In the genomic region with DNA sequence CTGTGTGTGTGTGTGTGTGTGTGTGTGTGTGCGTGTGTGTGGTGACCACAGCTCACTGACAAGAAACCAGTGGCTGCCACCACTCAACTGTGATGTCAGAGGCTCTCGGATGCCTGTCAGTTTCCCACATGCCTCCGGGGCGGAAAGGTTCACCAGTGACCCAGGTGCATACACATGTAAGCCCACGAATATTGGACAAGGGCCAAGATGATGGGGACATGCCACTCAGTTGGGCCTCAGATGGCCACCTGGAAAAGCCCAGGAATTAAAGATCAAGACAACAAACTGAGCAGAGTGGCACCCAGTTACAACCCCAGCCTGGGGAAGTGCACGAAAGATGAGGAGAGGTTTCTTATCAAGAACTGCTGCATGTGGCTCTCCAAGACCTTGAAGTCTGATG, we compare ENCODE assay signal across 10 mouse cellular contexts. TPM values are rescaled to one million over a fixed set of nuclear protein-coding genes. Genes with fewer than 3 reads are reported as not detected.
DNase-seq lines count a peak whose midpoint lies in the region; ATAC-seq and TF ChIP-seq lines count a peak whose summit lies in the region.
"Had no signal": no experiment of that assay in that cellular context is flagged by ENCODE, and none has a peak within 500 bp of the region (broad histone marks: within the 10 kb centered on the region; RNA-seq: fewer than 3 reads in every experiment).

No protein-coding gene starts in this region.

- no peak for ATAC-seq in hindbrain, embryonic 11.5 days (ENCODE audit: low FRiP score)

- H3K4me3 ChIP-seq in bone marrow, adult 2 months (replicated peaks; ENCODE audit: control insufficient read depth, low read depth, low read length): no peak overlapping the region
- H3K4me3 ChIP-seq in macrophage (ENCODE audit: inconsistent target): no peak overlapping the region
- no peak overlapping the region for H3K4me3 ChIP-seq in hindbrain, embryonic 11.5 days (ENCODE audit: low read depth, low read length)
- H3K4me3 ChIP-seq: liver, embryonic 13.5 days; myocyte had no signal

- peak; percentile 31 to 38 for DNase-seq in cerebellum, postnatal 10 days
- no peak for DNase-seq in cerebellum, postnatal 4 days (ENCODE audit: low spot score in 2 of 2)
- DNase-seq in B cell, adult 2 months: peak; percentile 60 to 63
- DNase-seq in kidney, adult 18-20 months: no peak
- DNase-seq in hindbrain, embryonic 11.5 days (ENCODE audit: low spot score): no peak
- no peak for DNase-seq in urinary bladder, postnatal 10 days (ENCODE audit: low spot score)
- DNase-seq: liver, embryonic 13.5 days had no signal

- no peak overlapping the region for H3K4me2 ChIP-seq in hindbrain, embryonic 11.5 days (replicated peaks; ENCODE audit: low read depth, low read length)
- H3K4me2 ChIP-seq: liver, embryonic 13.5 days had no signal

- peak overlapping the region; percentile 52 for H3K27ac ChIP-seq in bone marrow, adult 2 months (ENCODE audit: control insufficient read depth, insufficient read depth, low read depth, low read length, poor library complexity)
- peak overlapping the region; percentile 100 for H3K27ac ChIP-seq in macrophage
- H3K27ac ChIP-seq in hindbrain, embryonic 11.5 days (ENCODE audit: low read depth, low read length): no peak overlapping the region
- H3K27ac ChIP-seq: liver, embryonic 13.5 days had no signal

- H3K36me3 ChIP-seq in macrophage (ENCODE audit: inconsistent target): peaks cover 6% of the 10 kb centered on the region; the same call in 1 of the 2 replicates
- H3K36me3 ChIP-seq in hindbrain, embryonic 11.5 days (ENCODE audit: control insufficient read depth, insufficient read depth, low read length): no peaks in the 10 kb centered on the region
- H3K36me3 ChIP-seq: liver, embryonic 13.5 days had no signal

- peaks cover 99% of the 10 kb centered on the region for H3K79me2 ChIP-seq in macrophage (ENCODE audit: inconsistent target)

- peaks cover 5% of the 10 kb centered on the region; the same call in 1 of the 2 replicates for H3K4me1 ChIP-seq in bone marrow, adult 2 months (ENCODE audit: control insufficient read depth, insufficient read depth, low read length)
- peaks cover 4% of the 10 kb centered on the region; the same call in 1 of the 2 replicates for H3K4me1 ChIP-seq in hindbrain, embryonic 11.5 days (replicated peaks; ENCODE audit: control insufficient read depth, insufficient read depth, low read length)

- TF ChIP-seq POLR2A in bone marrow, adult 2 months (IDR thresholded peaks at IDR 0.05; ENCODE audit: borderline replicate concordance, control insufficient read depth, low read depth, low read length): no peak

- H3K9ac ChIP-seq in hindbrain, embryonic 11.5 days (ENCODE audit: low read depth, low read length): no peak overlapping the region
- H3K9ac ChIP-seq: liver, embryonic 13.5 days had no signal

- no peaks in the 10 kb centered on the region for H3K9me3 ChIP-seq in hindbrain, embryonic 11.5 days (ENCODE audit: control insufficient read depth, low read length)
- H3K9me3 ChIP-seq: liver, embryonic 13.5 days had no signal

- no peak for TF ChIP-seq CTCF in bone marrow, adult 2 months (IDR thresholded peaks at IDR 0.05; ENCODE audit: control insufficient read depth, insufficient read depth, low read length)

- 33% methylated on average over 6 of the region's 6 CpGs for WGBS in bone marrow, adult 2 months
- WGBS in macrophage (ENCODE audit: missing documents): 52% methylated on average over 5 of the region's 6 CpGs
- 75% methylated on average over 6 of the region's 6 CpGs for WGBS in hindbrain, embryonic 11.5 days

- H3K27me3 ChIP-seq in hindbrain, embryonic 11.5 days (ENCODE audit: control insufficient read depth, insufficient read depth, low read length): no peaks in the 10 kb centered on the region
- H3K27me3 ChIP-seq: liver, embryonic 13.5 days had no signal

RNA-seq across cellular contexts. Expression of a gene that starts 13.4 kb away (rescaled TPM):
- polyA plus RNA-seq in bone marrow, adult 2 months (2011; ENCODE audit: insufficient read depth, insufficient read length, low replicate concordance, missing spikeins): 23.0 and 42.5 TPM in 2 replicates
- total RNA-seq in macrophage (2018; cell fraction: chromatin; rRNA removed): 100 to 1,000 TPM in 22 of 26 experiments, 10 to 100 TPM in 4; 29.9 to 512 (median 265) TPM
- total RNA-seq in macrophage (2018; cell fraction: cytosol; rRNA removed): 100 to 1,000 TPM in 23 of 26 experiments, 10 to 100 TPM in 3; 62.0 to 216 (median 136) TPM
- total RNA-seq in macrophage (2018; cell fraction: nucleus; rRNA removed): 100 to 1,000 TPM in 22 of 26 experiments, 10 to 100 TPM in 4; 50.0 to 412 (median 210) TPM
- polyA plus RNA-seq in macrophage (2018): 118 to 148 TPM (median 141 TPM) in 3 replicates
- polyA plus RNA-seq in hindbrain, embryonic 11.5 days (2014; fragmentation: Nextera tagmentation; extraction: Ambion mirVana): 16.9 and 18.4 TPM in 2 replicates

RNA-seq across cellular contexts. Expression of a gene that starts 41.7 kb away (rescaled TPM):
- polyA plus RNA-seq in bone marrow, adult 2 months (2011; ENCODE audit: insufficient read depth, insufficient read length, low replicate concordance, missing spikeins): 5.2 and 16.3 TPM in 2 replicates
- 100 to 1,000 TPM in 22 of 26 experiments, 10 to 100 TPM in 4; 49.2 to 243 (median 149) TPM for total RNA-seq in macrophage (2018; cell fraction: chromatin; rRNA removed)
- total RNA-seq in macrophage (2018; cell fraction: cytosol; rRNA removed): 10 to 100 TPM; 47.8 to 85.0 (median 62.8) TPM
- total RNA-seq in macrophage (2018; cell fraction: nucleus; rRNA removed): 100 to 1,000 TPM in 11 of 26 experiments, 10 to 100 TPM in 15; 41.2 to 234 (median 79.2) TPM
- 49.5 to 60.9 TPM (median 57.9 TPM) in 3 replicates for polyA plus RNA-seq in macrophage (2018)
- polyA plus RNA-seq in hindbrain, embryonic 11.5 days (2014; fragmentation: Nextera tagmentation; extraction: Ambion mirVana): 7.3 and 8.3 TPM in 2 replicates

Comparison
In these comparisons a context has a peak if more than half of its experiments do, and no peak if none do; other contexts are left out.
1. DNase-seq: peak in cerebellum, postnatal 10 days (2 of 2) and B cell, adult 2 months (2 of 2); none in cerebellum, postnatal 4 days (0 of 2), kidney, adult 18-20 months (single experiment), hindbrain, embryonic 11.5 days (single experiment) and urinary bladder, postnatal 10 days (single experiment).